Comparison of ENCODE assay signal across 27 mouse cellular contexts in the genomic region with DNA sequence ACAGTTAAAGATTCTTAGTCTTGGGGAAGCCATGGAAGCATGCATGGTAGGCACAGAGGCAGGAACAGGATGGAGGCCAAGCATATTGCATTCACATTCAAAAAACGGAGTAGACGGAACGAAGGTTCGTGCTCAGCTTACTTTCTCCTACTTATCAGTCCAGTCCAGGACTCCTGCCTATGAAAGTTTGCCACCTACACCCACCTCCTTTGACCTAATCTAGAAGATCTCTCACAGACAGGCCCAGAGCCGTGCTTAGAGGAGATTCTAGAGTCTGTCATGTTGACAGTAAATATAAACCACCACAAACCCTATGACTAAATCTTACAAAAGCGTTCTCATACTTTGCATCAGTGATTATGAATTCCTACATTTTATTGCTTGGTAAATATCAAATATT.
A peak's percentile ranks its signal among the peaks of the same experiment; 100 is the strongest.
DNase-seq lines count a peak whose midpoint lies in the region; ATAC-seq lines count a peak whose summit lies in the region.
"Had no signal": no experiment of that assay in that cellular context is flagged by ENCODE, and none has a peak within 500 bp of the region (broad histone marks: within the 10 kb centered on the region; RNA-seq: fewer than 3 reads in every experiment).

No protein-coding gene starts in this region.

- no peaks in the 10 kb centered on the region for H3K4me1 ChIP-seq in liver, embryonic 12.5 days
- no peaks in the 10 kb centered on the region for H3K4me1 ChIP-seq in liver, embryonic 13.5 days (replicated peaks)
- H3K4me1 ChIP-seq: embryonic facial prominence, embryonic 13.5 days; embryonic facial prominence, embryonic 15.5 days; forebrain, embryonic 10.5 days; forebrain, embryonic 12.5 days had no signal

- no peaks in the 10 kb centered on the region for H3K9me3 ChIP-seq in liver, embryonic 12.5 days (replicated peaks)
- H3K9me3 ChIP-seq in liver, embryonic 13.5 days (replicated peaks), result no peaks in the 10 kb centered on the region
- H3K9me3 ChIP-seq: embryonic facial prominence, embryonic 13.5 days; embryonic facial prominence, embryonic 15.5 days; forebrain, embryonic 10.5 days; forebrain, embryonic 12.5 days; G1E had no signal

- H3K9ac ChIP-seq in liver, embryonic 12.5 days, result no peak overlapping the region
- H3K9ac ChIP-seq in liver, embryonic 13.5 days, result no peak overlapping the region
- H3K9ac ChIP-seq: embryonic facial prominence, embryonic 13.5 days; embryonic facial prominence, embryonic 15.5 days; forebrain, embryonic 12.5 days had no signal

- 66% methylated on average over 6 of the region's 6 CpGs for WGBS in liver, embryonic 12.5 days (ENCODE audit: insufficient replicate concordance)
- 57% methylated on average over 6 of the region's 6 CpGs for WGBS in liver, embryonic 13.5 days (ENCODE audit: insufficient replicate concordance)

- no peak overlapping the region for H3K4me2 ChIP-seq in liver, embryonic 12.5 days
- no peak overlapping the region for H3K4me2 ChIP-seq in liver, embryonic 13.5 days
- H3K4me2 ChIP-seq: embryonic facial prominence, embryonic 13.5 days; embryonic facial prominence, embryonic 15.5 days; forebrain, embryonic 12.5 days had no signal

- peak; percentile 74 for ATAC-seq in liver, embryonic 12.5 days
- peak; percentile 81 for ATAC-seq in liver, embryonic 13.5 days (ENCODE audit: low read depth)
- ATAC-seq: activated CD4-positive, CD25-positive, alpha-beta regulatory T cell, adult 4 months; CD4-positive, CD25-positive, alpha-beta regulatory T cell, adult 4 months; forebrain, embryonic 14.5 days; forebrain, embryonic 16.5 days; Patski had no signal

- H3K27me3 ChIP-seq in liver, embryonic 12.5 days (replicated peaks), result no peaks in the 10 kb centered on the region
- H3K27me3 ChIP-seq in liver, embryonic 13.5 days, result no peaks in the 10 kb centered on the region
- H3K27me3 ChIP-seq: CH12.LX; embryonic facial prominence, embryonic 13.5 days; embryonic facial prominence, embryonic 15.5 days; forebrain, embryonic 12.5 days; Patski had no signal

- no peak for DNase-seq in liver
- no peak for DNase-seq in liver, embryonic 13.5 days
- DNase-seq in layer of hippocampus, postnatal 25 days (ENCODE audit: extremely low spot score in 1 of 2, low spot score in 1 of 2), result no peak
- no peak for DNase-seq in kidney, adult 11 months
- DNase-seq: adrenal gland, adult 8-10 months; adrenal gland, postnatal 14 days; adrenal gland, postnatal 36 days; cerebellum, adult 11 months; cerebellum, adult 18-20 months; cerebellum, adult 8-10 months; cerebellum, adult 9-11 months; cerebellum, postnatal 14 days; cerebellum, postnatal 36 days; embryo, embryonic 11 days had no signal

- no peak overlapping the region for H3K27ac ChIP-seq in liver, embryonic 12.5 days
- H3K27ac ChIP-seq in liver, embryonic 13.5 days, result no peak overlapping the region
- H3K27ac ChIP-seq: embryonic facial prominence, embryonic 13.5 days; embryonic facial prominence, embryonic 15.5 days; forebrain, embryonic 10.5 days; forebrain, embryonic 12.5 days had no signal

- H3K4me3 ChIP-seq in liver, embryonic 12.5 days, result no peak overlapping the region
- H3K4me3 ChIP-seq in liver, embryonic 13.5 days (replicated peaks), result no peak overlapping the region
- H3K4me3 ChIP-seq: embryonic facial prominence, embryonic 13.5 days; embryonic facial prominence, embryonic 15.5 days; erythroblast, embryonic 14.5 days; forebrain, embryonic 10.5 days; forebrain, embryonic 12.5 days had no signal

- H3K36me3 ChIP-seq in liver, embryonic 12.5 days, result no peaks in the 10 kb centered on the region
- no peaks in the 10 kb centered on the region for H3K36me3 ChIP-seq in liver, embryonic 13.5 days
- H3K36me3 ChIP-seq: embryonic facial prominence, embryonic 13.5 days; embryonic facial prominence, embryonic 15.5 days; forebrain, embryonic 10.5 days; forebrain, embryonic 12.5 days; G1E had no signal
